Mouse (Mus musculus) fat pad, adult 2 months (tissue): ENCODE measurements around the gene Zcchc7.

Experiments
- DNase-seq: peaks from one replicate; pipeline ENCODE4 v3.0.0-alpha.2; 2011; ENCODE audit warnings: low read depth, low spot score; ENCODE audit errors: extremely low read depth

The Zcchc7 gene

DNA sequence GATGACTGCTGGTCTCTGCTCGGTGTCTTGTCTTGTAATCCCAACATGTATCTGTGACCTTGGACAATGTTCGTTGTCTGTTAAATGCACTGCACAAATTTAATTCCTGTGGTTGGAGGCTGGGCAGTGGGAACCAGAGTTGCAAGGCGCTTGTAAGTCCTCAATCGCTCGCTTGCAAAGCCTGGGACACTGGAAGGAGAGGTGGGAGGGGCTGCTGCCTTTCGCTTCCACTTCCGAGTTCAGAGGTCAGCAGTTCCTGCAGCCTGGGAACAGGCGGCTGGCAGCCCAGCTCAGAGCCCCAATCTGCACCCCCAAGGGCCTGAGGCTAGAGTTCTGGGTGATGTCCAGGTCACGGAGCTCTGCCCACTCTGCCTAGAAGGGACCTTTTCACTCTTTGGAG lies 197.4 kb downstream of the Zcchc7 start:
- DNase-seq: no peak

GRCm38 (mm10) chr4:44958776-44959175 lies 203.1 kb downstream of the Zcchc7 start:
- no peak for DNase-seq

GRCm38 (mm10) chr4:44959220-44959619 lies 203.5 kb downstream of the Zcchc7 start:
- no peak for DNase-seq

- DNase-seq: no peak
These were observed 207.5 kb downstream of the Zcchc7 start for GRCm38 (mm10) chr4:44963156-44963555.

- no peak for DNase-seq
These were observed 209.5 kb downstream of the Zcchc7 start for GRCm38 (mm10) chr4:44965175-44965574.

DNA sequence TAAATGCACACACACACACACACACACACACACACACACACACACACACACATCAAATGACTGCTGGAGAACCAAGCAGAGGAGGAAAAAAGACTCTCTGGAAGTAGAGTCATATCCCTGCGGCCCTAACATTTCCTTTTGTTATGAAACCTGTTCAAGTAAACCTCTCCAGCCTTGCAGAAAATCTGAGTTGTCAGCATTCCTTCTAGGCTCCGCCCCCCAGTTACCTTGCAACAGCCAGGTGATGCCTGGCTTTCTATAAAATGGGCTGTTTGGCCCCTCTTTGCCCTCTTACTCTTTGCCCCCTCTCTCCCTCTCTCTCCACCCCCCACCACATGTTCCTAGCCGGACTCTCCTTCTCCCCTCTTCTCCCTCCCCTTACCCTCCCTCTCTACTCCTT lies 210.1 kb downstream of the Zcchc7 start:
- DNase-seq: no peak

DNA sequence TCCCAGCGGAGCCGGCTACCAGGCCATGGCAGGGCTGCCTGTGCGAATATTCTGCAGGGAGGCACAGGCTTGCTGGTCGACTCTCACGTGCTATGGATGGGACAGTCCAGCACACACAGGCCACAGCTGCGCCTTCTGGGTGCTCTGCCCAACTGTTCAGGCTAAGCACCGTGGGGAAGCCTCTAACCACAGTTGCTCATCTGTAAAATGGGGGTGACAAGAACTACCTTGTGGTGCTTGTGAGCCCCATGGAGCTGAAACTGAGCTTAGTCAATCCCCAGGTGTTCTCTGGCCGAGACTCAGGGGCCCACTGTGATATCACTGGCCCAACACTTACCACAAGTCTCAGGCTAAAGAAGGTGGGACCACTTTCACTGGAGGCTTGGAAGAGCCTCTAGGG lies 211.7 kb downstream of the Zcchc7 start:
- DNase-seq: no peak

GRCm38 (mm10) chr4:44970056-44970455 lies 214.4 kb downstream of the Zcchc7 start:
- DNase-seq: no peak

DNA sequence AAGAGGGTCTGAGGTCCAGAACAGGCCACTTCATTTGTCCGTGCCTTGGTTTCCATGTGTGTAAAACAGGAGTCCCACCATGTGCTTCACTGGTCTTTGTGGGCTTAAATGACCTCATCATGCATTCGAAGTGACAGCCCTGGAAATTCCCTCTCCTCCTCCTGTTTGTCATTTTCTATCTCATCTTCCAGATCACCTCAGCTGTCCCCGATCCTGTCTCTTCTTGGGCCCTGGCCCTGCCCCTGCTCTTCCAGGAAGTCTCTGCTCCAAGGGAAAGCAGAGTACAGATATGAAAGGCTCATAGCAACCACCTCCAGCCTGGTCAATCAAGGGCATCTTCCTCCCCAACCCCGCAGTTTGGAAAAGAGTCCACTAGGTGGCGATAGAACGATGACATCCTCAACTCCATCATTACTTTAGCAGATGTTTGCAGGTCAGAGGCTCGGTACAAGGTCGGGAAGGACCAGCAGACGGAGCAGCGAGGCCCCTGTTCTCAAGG lies 215.0 kb downstream of the Zcchc7 start:
- no peak for DNase-seq

- peak; percentile 36 for DNase-seq
These were observed 217.8 kb downstream of the Zcchc7 start for GRCm38 (mm10) chr4:44973450-44973849.

DNA sequence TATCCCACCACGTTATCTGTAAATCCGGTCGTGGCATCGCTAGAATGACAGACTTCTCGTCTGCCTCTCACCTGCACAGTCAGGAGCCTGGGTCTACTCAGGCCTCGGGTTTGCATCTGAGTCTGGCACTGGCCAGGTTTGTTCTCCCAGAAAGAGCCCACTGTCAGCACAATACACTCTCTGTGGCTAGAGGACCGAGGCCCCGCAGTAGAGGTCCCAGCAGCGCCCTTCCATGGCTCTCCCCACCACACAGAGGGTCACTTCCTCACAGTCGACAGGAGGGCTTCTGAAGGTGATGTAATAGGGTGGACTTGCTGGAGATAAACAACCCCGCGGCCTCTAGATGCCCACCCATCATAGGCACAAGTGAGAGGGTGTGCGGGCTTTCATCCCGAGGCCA lies 218.2 kb downstream of the Zcchc7 start:
- no peak for DNase-seq

DNA sequence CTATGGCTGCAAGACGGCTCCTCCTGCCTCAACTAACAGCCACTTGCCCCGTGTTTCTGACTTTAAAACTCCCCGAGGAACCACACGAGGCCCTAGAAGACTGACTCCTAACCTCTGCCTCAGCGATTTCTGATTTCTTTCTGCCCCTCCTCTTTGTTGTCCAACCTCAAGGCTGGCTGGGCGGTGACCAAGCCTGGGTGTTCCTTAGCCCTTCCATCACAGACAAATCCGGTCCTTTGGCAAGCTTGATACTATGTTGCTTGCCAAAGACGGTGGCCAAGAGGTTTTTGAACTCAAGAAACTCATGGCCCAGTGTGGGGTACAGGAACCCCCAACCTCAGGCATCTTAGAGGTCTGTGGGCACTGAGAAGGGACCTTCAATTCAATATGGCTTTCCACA lies 218.7 kb downstream of the Zcchc7 start:
- no peak for DNase-seq

DNA sequence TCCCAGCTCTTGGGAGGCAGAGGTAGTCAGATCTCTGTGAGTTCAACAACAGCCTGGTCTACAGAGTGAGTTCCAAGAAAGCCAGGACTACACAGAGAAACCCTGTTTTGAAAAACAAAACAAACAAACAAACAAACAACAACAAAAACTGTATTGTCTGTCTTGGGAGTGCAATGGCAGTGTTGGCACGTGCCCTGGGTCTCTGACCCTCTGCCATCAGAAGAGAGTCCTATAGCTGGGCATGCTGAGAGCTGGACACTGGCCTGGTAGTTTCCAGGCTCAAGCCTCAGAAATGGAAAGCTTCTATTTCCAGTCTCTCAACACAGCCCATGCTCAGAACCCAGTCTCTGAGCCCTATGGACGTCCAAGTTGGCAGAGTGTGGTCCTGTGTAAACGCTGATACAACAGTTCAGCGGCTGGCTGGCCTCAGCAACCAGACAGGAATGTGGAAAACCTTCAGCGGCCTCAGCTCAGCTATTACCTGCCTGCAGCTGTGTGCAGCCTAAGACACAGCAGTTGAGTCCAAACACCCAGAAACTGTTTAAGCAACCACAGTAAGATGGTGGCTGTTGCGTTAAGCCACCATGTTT lies 220.4 kb downstream of the Zcchc7 start:
- no peak for DNase-seq

GRCm38 (mm10) chr4:44976921-44977710 lies 221.4 kb downstream of the Zcchc7 start:
- DNase-seq: no peak

GRCm38 (mm10) chr4:44978175-44978574 lies 222.5 kb downstream of the Zcchc7 start:
- no peak for DNase-seq

- DNase-seq: no peak
These were observed 224.2 kb downstream of the Zcchc7 start for GRCm38 (mm10) chr4:44979794-44980338.

GRCm38 (mm10) chr4:44981280-44981973 lies 225.8 kb downstream of the Zcchc7 start, which contains the start of gene Grhpr:
Grhpr (plus strand) TSS chr4:44981395.
- no peak for DNase-seq
